Mouse (Mus musculus): ENCODE measurements at regions not wholly inside any gene's neighbourhood (a gene's known extent, or its start where the extent isn't known, plus 50 kb on each side); places are given as distances from the start of the nearest gene placed in this dataset.
"Not testable (repeated sequence)": the region's sequence is repeated elsewhere in the genome, so short reads cannot be mapped to it uniquely, and the experiment has no call there.

DNA sequence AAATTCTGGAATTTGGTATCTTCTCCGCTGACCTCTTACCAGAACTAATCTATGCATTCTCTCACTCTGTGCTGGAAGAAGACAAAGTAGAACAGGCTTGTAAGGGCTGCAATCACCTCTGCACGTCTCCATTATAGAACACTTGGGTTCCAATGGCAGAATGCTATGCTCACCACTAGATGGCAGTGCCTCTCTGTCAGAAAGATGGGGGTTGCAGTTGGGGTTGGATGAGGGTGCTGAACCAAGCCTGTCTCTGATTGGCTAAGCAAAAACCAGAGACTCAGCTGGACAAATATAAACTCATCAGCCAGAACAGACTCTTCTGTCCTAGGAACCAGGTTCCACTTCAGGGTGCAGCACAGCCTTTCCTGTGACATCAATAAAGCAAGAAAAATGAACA, 850.0 kb upstream of the Olfr1507 start:
- H3K9me3 ChIP-seq (ENCODE audit: control insufficient read depth, low read length); H3K36me3 ChIP-seq (ENCODE audit: control insufficient read depth, insufficient read depth, low read length); H3K27ac ChIP-seq (ENCODE audit: low read depth, low read length); H3K9ac ChIP-seq (ENCODE audit: low read depth, low read length); H3K27me3 ChIP-seq (replicated peaks; ENCODE audit: control insufficient read depth, insufficient read depth, low read length); DNase-seq (ENCODE audit: low spot score); H3K4me1 ChIP-seq (replicated peaks; ENCODE audit: control insufficient read depth, insufficient read depth, low read length); H3K4me3 ChIP-seq (ENCODE audit: low read depth, low read length); H3K4me2 ChIP-seq: not testable (repeated sequence)
- ATAC-seq (replicated peaks; ENCODE audit: low FRiP score) = peak; percentile 70
- 34% methylated on average over 2 of the region's 2 CpGs for WGBS

- not testable (repeated sequence) for ATAC-seq (replicated peaks; ENCODE audit: low FRiP score); H3K4me2 ChIP-seq; H3K9me3 ChIP-seq (ENCODE audit: control insufficient read depth, low read length); DNase-seq (ENCODE audit: low spot score); H3K9ac ChIP-seq (ENCODE audit: low read depth, low read length); H3K27ac ChIP-seq (ENCODE audit: low read depth, low read length); H3K27me3 ChIP-seq (replicated peaks; ENCODE audit: control insufficient read depth, insufficient read depth, low read length); H3K36me3 ChIP-seq (ENCODE audit: control insufficient read depth, insufficient read depth, low read length); H3K4me3 ChIP-seq (ENCODE audit: low read depth, low read length); H3K4me1 ChIP-seq (replicated peaks; ENCODE audit: control insufficient read depth, insufficient read depth, low read length)
- 49% methylated on average over 5 of the region's 5 CpGs for WGBS
Measured at GRCm38 (mm10) chr14:53343849-53344248, 848.3 kb upstream of the Olfr1507 start.

DNA sequence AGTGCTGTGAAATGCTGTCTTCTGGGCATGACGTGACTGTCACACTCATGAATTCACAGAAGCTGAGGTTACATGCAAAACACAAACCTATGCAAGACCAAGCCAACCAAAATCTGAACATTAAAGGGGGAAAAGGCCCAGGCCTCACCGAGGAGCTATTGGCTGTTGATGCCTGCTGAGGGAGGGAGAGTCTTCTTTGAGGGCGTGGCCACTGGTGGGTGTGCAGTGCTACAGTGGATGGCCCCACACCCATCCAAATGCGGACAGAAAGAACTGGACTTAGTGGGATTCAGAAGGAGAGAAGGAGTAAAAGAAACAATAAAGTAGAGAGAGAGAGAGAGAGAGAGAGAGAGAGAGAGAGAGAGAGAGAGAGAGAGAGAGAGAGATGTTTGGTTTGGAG, 843.6 kb upstream of the Olfr1507 start:
- not testable (repeated sequence) for H3K4me1 ChIP-seq (replicated peaks; ENCODE audit: control insufficient read depth, insufficient read depth, low read length); H3K4me2 ChIP-seq; H3K27me3 ChIP-seq (replicated peaks; ENCODE audit: control insufficient read depth, insufficient read depth, low read length); H3K9me3 ChIP-seq (ENCODE audit: control insufficient read depth, low read length); H3K9ac ChIP-seq (ENCODE audit: low read depth, low read length); H3K4me3 ChIP-seq (ENCODE audit: low read depth, low read length); H3K36me3 ChIP-seq (ENCODE audit: control insufficient read depth, insufficient read depth, low read length); ATAC-seq (replicated peaks; ENCODE audit: low FRiP score); H3K27ac ChIP-seq (ENCODE audit: low read depth, low read length); DNase-seq (ENCODE audit: low spot score)
- WGBS = 43% methylated on average over 1 of the region's 4 CpGs

DNA sequence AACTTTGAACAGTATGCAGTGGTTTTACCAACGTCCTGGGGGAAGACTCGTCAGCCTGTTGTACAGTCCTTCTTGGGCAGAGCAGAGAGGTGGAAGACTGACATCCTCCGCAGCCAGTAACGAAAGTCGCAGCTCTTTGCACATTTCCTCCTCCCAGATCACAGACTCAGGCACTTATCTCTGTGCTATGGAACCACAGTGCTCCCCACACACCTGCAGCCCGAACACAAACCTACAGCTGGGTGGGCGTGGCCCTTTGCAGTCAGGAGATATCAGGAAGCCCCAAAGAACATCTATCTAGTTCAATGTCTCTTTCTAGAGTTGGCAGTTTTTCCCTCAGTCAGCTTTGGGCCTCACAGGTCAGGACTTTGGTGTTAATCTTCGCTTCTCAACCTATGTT, 841.9 kb upstream of the Olfr1507 start:
- DNase-seq (ENCODE audit: low spot score); H3K27ac ChIP-seq (ENCODE audit: low read depth, low read length); H3K36me3 ChIP-seq (ENCODE audit: control insufficient read depth, insufficient read depth, low read length); H3K27me3 ChIP-seq (replicated peaks; ENCODE audit: control insufficient read depth, insufficient read depth, low read length); H3K4me2 ChIP-seq; H3K9me3 ChIP-seq (ENCODE audit: control insufficient read depth, low read length); H3K4me3 ChIP-seq (ENCODE audit: low read depth, low read length); H3K4me1 ChIP-seq (replicated peaks; ENCODE audit: control insufficient read depth, insufficient read depth, low read length); H3K9ac ChIP-seq (ENCODE audit: low read depth, low read length): not testable (repeated sequence)
- 18% methylated on average over 3 of the region's 8 CpGs for WGBS
- ATAC-seq (replicated peaks; ENCODE audit: low FRiP score) = peak; percentile 92

DNA sequence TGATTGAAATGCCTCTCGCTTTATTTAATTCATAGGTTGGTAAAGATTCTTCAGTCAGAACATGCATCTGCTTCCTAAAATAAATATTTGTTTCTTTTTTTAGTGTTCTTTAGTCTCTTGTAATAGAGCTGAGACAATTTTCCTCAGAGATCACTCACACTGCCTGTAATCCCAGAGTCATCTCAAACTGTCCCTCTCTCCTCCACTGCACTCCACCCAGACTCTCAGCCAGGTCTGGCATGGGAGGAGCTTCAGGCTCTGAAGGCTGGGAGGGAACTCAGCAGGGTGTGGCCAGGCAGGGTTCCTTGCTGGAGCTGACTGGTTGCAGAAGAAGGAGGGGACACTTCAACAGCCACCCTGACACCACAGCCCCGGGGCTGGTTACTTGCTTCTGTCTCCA, 841.2 kb upstream of the Olfr1507 start:
- not testable (repeated sequence) for H3K4me1 ChIP-seq (replicated peaks; ENCODE audit: control insufficient read depth, insufficient read depth, low read length); DNase-seq (ENCODE audit: low spot score); H3K4me3 ChIP-seq (ENCODE audit: low read depth, low read length); H3K4me2 ChIP-seq; H3K9me3 ChIP-seq (ENCODE audit: control insufficient read depth, low read length); H3K27me3 ChIP-seq (replicated peaks; ENCODE audit: control insufficient read depth, insufficient read depth, low read length); H3K36me3 ChIP-seq (ENCODE audit: control insufficient read depth, insufficient read depth, low read length); H3K27ac ChIP-seq (ENCODE audit: low read depth, low read length); H3K9ac ChIP-seq (ENCODE audit: low read depth, low read length)
- peak; percentile 75 for ATAC-seq (replicated peaks; ENCODE audit: low FRiP score)
- 0% methylated on average over 1 of the region's 2 CpGs for WGBS

- H3K27me3 ChIP-seq (replicated peaks; ENCODE audit: control insufficient read depth, insufficient read depth, low read length); ATAC-seq (replicated peaks; ENCODE audit: low FRiP score); H3K4me3 ChIP-seq (ENCODE audit: low read depth, low read length); H3K4me1 ChIP-seq (replicated peaks; ENCODE audit: control insufficient read depth, insufficient read depth, low read length); H3K9ac ChIP-seq (ENCODE audit: low read depth, low read length); DNase-seq (ENCODE audit: low spot score); H3K9me3 ChIP-seq (ENCODE audit: control insufficient read depth, low read length); H3K4me2 ChIP-seq; H3K36me3 ChIP-seq (ENCODE audit: control insufficient read depth, insufficient read depth, low read length); H3K27ac ChIP-seq (ENCODE audit: low read depth, low read length): not testable (repeated sequence)
- WGBS = no CpG with 5 or more reads among the region's 4 CpGs
Measured at GRCm38 (mm10) chr14:53334451-53334850, 838.9 kb upstream of the Olfr1507 start.

DNA sequence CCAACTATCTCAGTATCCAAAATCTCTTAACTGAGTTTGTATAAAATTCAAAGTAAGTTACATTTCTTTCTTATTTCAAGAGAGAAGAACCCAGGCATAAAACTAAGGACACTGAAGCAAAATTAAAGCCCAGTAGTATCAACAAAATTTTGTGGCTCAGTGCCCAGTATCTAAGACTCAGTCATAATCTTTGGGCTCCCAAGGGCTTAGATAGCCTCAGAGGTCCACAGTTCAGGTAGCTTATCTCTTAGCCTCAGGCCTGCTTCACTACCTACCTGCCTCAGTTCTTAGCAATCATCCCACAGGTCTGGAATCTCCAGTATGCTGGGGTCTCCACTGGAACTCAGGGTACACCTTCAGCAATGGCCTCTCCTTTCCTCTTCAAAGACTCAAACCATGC, 835.6 kb upstream of the Olfr1507 start:
- DNase-seq (ENCODE audit: low spot score); H3K27me3 ChIP-seq (replicated peaks; ENCODE audit: control insufficient read depth, insufficient read depth, low read length); H3K27ac ChIP-seq (ENCODE audit: low read depth, low read length); H3K9me3 ChIP-seq (ENCODE audit: control insufficient read depth, low read length); H3K36me3 ChIP-seq (ENCODE audit: control insufficient read depth, insufficient read depth, low read length); H3K4me2 ChIP-seq; H3K4me3 ChIP-seq (ENCODE audit: low read depth, low read length); H3K4me1 ChIP-seq (replicated peaks; ENCODE audit: control insufficient read depth, insufficient read depth, low read length); ATAC-seq (replicated peaks; ENCODE audit: low FRiP score); H3K9ac ChIP-seq (ENCODE audit: low read depth, low read length): not testable (repeated sequence)

- not testable (repeated sequence) for H3K36me3 ChIP-seq (ENCODE audit: control insufficient read depth, insufficient read depth, low read length); H3K27ac ChIP-seq (ENCODE audit: low read depth, low read length); DNase-seq (ENCODE audit: low spot score); H3K4me1 ChIP-seq (replicated peaks; ENCODE audit: control insufficient read depth, insufficient read depth, low read length); ATAC-seq (replicated peaks; ENCODE audit: low FRiP score); H3K4me3 ChIP-seq (ENCODE audit: low read depth, low read length); H3K4me2 ChIP-seq; H3K9me3 ChIP-seq (ENCODE audit: control insufficient read depth, low read length); H3K9ac ChIP-seq (ENCODE audit: low read depth, low read length); H3K27me3 ChIP-seq (replicated peaks; ENCODE audit: control insufficient read depth, insufficient read depth, low read length)
- WGBS = no CpG with 5 or more reads among the region's 7 CpGs
Measured at GRCm38 (mm10) chr14:53324367-53324766, 828.8 kb upstream of the Olfr1507 start.

DNA sequence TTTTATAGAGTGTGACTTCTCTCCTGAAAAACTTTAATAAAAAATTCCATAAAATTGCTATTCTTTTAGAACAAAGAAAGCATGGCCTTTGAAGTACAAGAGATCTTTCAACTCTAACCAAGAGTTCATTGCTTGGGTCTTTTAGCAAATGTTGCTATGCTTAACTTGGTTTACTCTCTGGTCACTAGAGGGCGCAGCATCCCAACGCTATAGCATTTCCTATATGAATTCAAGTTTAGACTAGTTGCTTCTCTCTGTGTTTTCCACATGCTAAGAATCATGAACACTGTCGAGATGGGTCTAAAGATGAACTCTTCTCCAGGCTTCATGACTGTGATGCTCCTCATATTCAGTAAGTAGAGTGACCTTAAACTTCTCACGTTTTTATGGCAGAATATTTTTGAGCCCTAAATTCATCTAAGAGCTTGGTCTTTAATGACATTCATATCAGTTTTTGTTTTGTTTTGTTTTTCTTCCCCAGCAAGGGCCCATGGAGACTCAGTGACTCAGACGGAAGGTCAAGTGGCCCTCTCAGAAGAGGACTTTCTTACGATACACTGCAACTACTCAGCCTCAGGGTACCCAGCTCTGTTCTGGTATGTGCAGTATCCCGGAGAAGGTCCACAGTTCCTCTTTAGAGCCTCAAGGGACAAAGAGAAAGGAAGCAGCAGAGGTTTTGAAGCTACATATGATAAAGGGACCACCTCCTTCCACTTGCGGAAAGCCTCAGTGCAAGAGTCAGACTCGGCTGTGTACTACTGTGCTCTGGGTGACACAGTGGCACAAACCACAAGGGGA, 823.2 kb upstream of the Olfr1507 start:
- H3K27ac ChIP-seq (ENCODE audit: low read depth, low read length) = not testable (repeated sequence)

More for the DNA sequence above, 823.2 kb upstream of the Olfr1507 start:
- not testable (repeated sequence) for H3K27me3 ChIP-seq (replicated peaks; ENCODE audit: control insufficient read depth, insufficient read depth, low read length); H3K4me1 ChIP-seq (replicated peaks; ENCODE audit: control insufficient read depth, insufficient read depth, low read length); H3K36me3 ChIP-seq (ENCODE audit: control insufficient read depth, insufficient read depth, low read length); ATAC-seq (replicated peaks; ENCODE audit: low FRiP score); DNase-seq (ENCODE audit: low spot score); H3K4me2 ChIP-seq; H3K9me3 ChIP-seq (ENCODE audit: control insufficient read depth, low read length); H3K4me3 ChIP-seq (ENCODE audit: low read depth, low read length); H3K9ac ChIP-seq (ENCODE audit: low read depth, low read length)
- no CpG with 5 or more reads among the region's 9 CpGs for WGBS
